Mouse (Mus musculus) forebrain, embryonic 11.5 days (tissue): ENCODE data around the gene Slc50a1. TPM values are rescaled to one million over a fixed set of nuclear protein-coding genes. Genes with fewer than 3 reads are reported as not detected.

Experiments
- ATAC-seq: fragments of 200-750 bp; cut with Nextera tagmentation; replicated peaks from 2 replicates; pipeline ENCODE4 v1.8.0; 2017; ENCODE audit warnings: moderate TSS enrichment; ENCODE audit not compliant: low FRiP score
- DNase-seq: peaks from one replicate; pipeline ENCODE4 v3.0.0-alpha.2; 2017; ENCODE audit warnings: low spot score
- H3K27ac ChIP-seq: fragments of 300-500 bp; sonication (generic); 2 replicates; pipeline ENCODE4 v1.5.1; 2014; ENCODE audit warnings: low read depth, low read length
- H3K27me3 ChIP-seq: fragments of 300-500 bp; sonication (generic); 2 replicates; pipeline ENCODE4 v1.6.1; 2014; ENCODE audit warnings: mild to moderate bottlenecking, low read length, mixed read lengths; ENCODE audit not compliant: control insufficient read depth, insufficient read depth
- H3K36me3 ChIP-seq: fragments of 300-500 bp; sonication (generic); 2 replicates; pipeline ENCODE4 v1.6.1; 2014; ENCODE audit warnings: mild to moderate bottlenecking, low read length, moderate library complexity, mixed read lengths; ENCODE audit not compliant: control insufficient read depth, insufficient read depth
- H3K4me1 ChIP-seq: fragments of 300-500 bp; sonication (generic); replicated peaks from 2 replicates; pipeline ENCODE4 v1.6.1; 2014; ENCODE audit warnings: low read length, mixed read lengths; ENCODE audit not compliant: control insufficient read depth, insufficient read depth
- H3K4me2 ChIP-seq: fragments of 300-500 bp; sonication (generic); 2 replicates; pipeline ENCODE4 v1.6.1; 2014; ENCODE audit warnings: low read depth, mild to moderate bottlenecking, low read length, moderate library complexity, mixed read lengths; ENCODE audit not compliant: severe bottlenecking
- H3K4me3 ChIP-seq: fragments of 300-500 bp; sonication (generic); 2 replicates; pipeline ENCODE4 v1.5.1; 2014; ENCODE audit warnings: low read depth, low read length
- H3K9ac ChIP-seq: fragments of 300-500 bp; sonication (generic); 2 replicates; pipeline ENCODE4 v1.6.1; 2014; ENCODE audit warnings: low read length
- H3K9me3 ChIP-seq: fragments of 300-500 bp; sonication (generic); 2 replicates; pipeline ENCODE4 v1.6.1; 2016; ENCODE audit warnings: low read length, mixed read lengths; ENCODE audit not compliant: control insufficient read depth
- WGBS: fragments of 180-500 bp; shearing (Covaris S2); extraction: QIAGEN DNeasy Blood & Tissue Kit; methylation state at CpG from one replicate; pipeline ENCODE4 v1.1.7; 2014; 5-methylcytosine and 5-hydroxymethylcytosine counted together
- polyA plus RNA-seq: library from polyadenylated mRNA; unstranded; fragments of >200 nt; fragmentation: Nextera tagmentation; extraction: Ambion mirVana; gene quantifications from 2 replicates; pipeline ENCODE4 v1.2.1, GENCODE M21; 2014

The Slc50a1 gene
- polyA plus RNA-seq, 1 experiment from 2014 or later, result 28.4 TPM

GRCm38 (mm10) chr3:89280050-89280605 is 9.8 kb upstream of the Slc50a1 start:
- peaks cover 30% of the 10 kb centered on the region for H3K27me3 ChIP-seq
- H3K9me3 ChIP-seq, result no peaks in the 10 kb centered on the region
- under 1% methylated on average over 28 of the region's 29 CpGs for WGBS
- H3K36me3 ChIP-seq, result no peaks in the 10 kb centered on the region
- peak overlapping the region; percentile 56 for H3K9ac ChIP-seq
- ATAC-seq (peak; percentile 26), DNase-seq (peak; percentile 70)
- peak overlapping the region; percentile 36 for H3K4me3 ChIP-seq
- H3K4me1 ChIP-seq, result peaks cover 17% of the 10 kb centered on the region
- no peak overlapping the region for H3K27ac ChIP-seq
- H3K4me2 ChIP-seq, result peak overlapping the region; percentile 90

GRCm38 (mm10) chr3:89279153-89279890 is 9.0 kb upstream of the Slc50a1 start:
- no peak overlapping the region for H3K27ac ChIP-seq
- peaks cover 17% of the 10 kb centered on the region for H3K4me1 ChIP-seq
- peak; percentile 90 for DNase-seq
- H3K4me2 ChIP-seq, result peak overlapping the region; percentile 90
- no peaks in the 10 kb centered on the region for H3K36me3 ChIP-seq
- peak; percentile 66 for ATAC-seq
- WGBS, result 3% methylated on average over 35 of the region's 35 CpGs
- peak overlapping the region; percentile 36 for H3K4me3 ChIP-seq
- peaks cover 30% of the 10 kb centered on the region for H3K27me3 ChIP-seq
- H3K9ac ChIP-seq, result peak overlapping the region; percentile 56
- H3K9me3 ChIP-seq, result no peaks in the 10 kb centered on the region

- no peaks in the 10 kb centered on the region for H3K9me3 ChIP-seq
- H3K36me3 ChIP-seq, result no peaks in the 10 kb centered on the region
- H3K4me2 ChIP-seq, result peak overlapping the region; percentile 90
- ATAC-seq (no peak), DNase-seq (no peak)
- peak overlapping the region; percentile 36 for H3K4me3 ChIP-seq
- H3K27me3 ChIP-seq, result peaks cover 30% of the 10 kb centered on the region
- 20% methylated on average over 8 of the region's 8 CpGs for WGBS
- no peak overlapping the region; the same call in 1 of the 2 replicates for H3K9ac ChIP-seq
- H3K4me1 ChIP-seq, result peaks cover 17% of the 10 kb centered on the region
- H3K27ac ChIP-seq, result no peak overlapping the region
Measured at GRCm38 (mm10) chr3:89278643-89279042, 8.3 kb upstream of the Slc50a1 start.

GRCm38 (mm10) chr3:89278107-89278506 is 7.7 kb upstream of the Slc50a1 start:
- ATAC-seq (no peak), DNase-seq (no peak)
- Histone ChIP-seq H3K27ac (no peak overlapping the region), H3K9ac (no peak overlapping the region), H3K4me3 (no peak overlapping the region), H3K4me2 (0 out of 2 replicates have a peak overlapping the region, but pooled peaks have one; percentile 15), H3K27me3 (peaks cover 30% of the 10 kb centered on the region), H3K4me1 (peaks cover 17% of the 10 kb centered on the region), H3K36me3 (no peaks in the 10 kb centered on the region), H3K9me3 (no peaks in the 10 kb centered on the region)
- WGBS, result 67% methylated on average over 7 of the region's 7 CpGs

GRCm38 (mm10) chr3:89277281-89278021 is 7.1 kb upstream of the Slc50a1 start:
- no peak overlapping the region for H3K9ac ChIP-seq
- H3K27ac ChIP-seq, result no peak overlapping the region

GRCm38 (mm10) chr3:89276061-89276460 is 5.7 kb upstream of the Slc50a1 start:
- Histone ChIP-seq H3K27ac (no peak overlapping the region), H3K4me2 (no peak overlapping the region), H3K36me3 (no peaks in the 10 kb centered on the region), H3K4me3 (no peak overlapping the region), H3K4me1 (peaks cover 14% of the 10 kb centered on the region), H3K9ac (no peak overlapping the region), H3K9me3 (no peaks in the 10 kb centered on the region), H3K27me3 (peaks cover 22% of the 10 kb centered on the region)
- 93% methylated on average over 13 of the region's 13 CpGs for WGBS
- DNase-seq (no peak), ATAC-seq (no peak)

More at GRCm38 (mm10) chr3:89277281-89278021, 7.1 kb upstream of the Slc50a1 start:
- DNase-seq (no peak), ATAC-seq (no peak)
- H3K9me3 ChIP-seq, result no peaks in the 10 kb centered on the region
- H3K4me1 ChIP-seq, result peaks cover 17% of the 10 kb centered on the region
- peaks cover 30% of the 10 kb centered on the region for H3K27me3 ChIP-seq
- no peaks in the 10 kb centered on the region for H3K36me3 ChIP-seq
- 54% methylated on average over 14 of the region's 14 CpGs for WGBS
- H3K4me2 ChIP-seq, result no peak overlapping the region
- no peak overlapping the region for H3K4me3 ChIP-seq

- peaks cover 2% of the 10 kb centered on the region; the same call in 1 of the 2 replicates for H3K27me3 ChIP-seq
- no peaks in the 10 kb centered on the region for H3K9me3 ChIP-seq
- H3K4me1 ChIP-seq, result peaks cover 7% of the 10 kb centered on the region; the same call in 1 of the 2 replicates
- no peak overlapping the region for H3K4me2 ChIP-seq
- H3K27ac ChIP-seq, result no peak overlapping the region
- no peaks in the 10 kb centered on the region for H3K36me3 ChIP-seq
- DNase-seq (no peak), ATAC-seq (no peak)
- no peak overlapping the region for H3K9ac ChIP-seq
- no peak overlapping the region for H3K4me3 ChIP-seq
- WGBS, result 64% methylated on average over 6 of the region's 6 CpGs
Measured at GRCm38 (mm10) chr3:89271760-89272159, 1.4 kb upstream of the Slc50a1 start.

GRCm38 (mm10) chr3:89270891-89271290 is 521 bp upstream of the Slc50a1 start:
- Histone ChIP-seq H3K4me2 (peak overlapping the region; percentile 83), H3K9me3 (no peaks in the 10 kb centered on the region), H3K4me1 (peaks cover 7% of the 10 kb centered on the region; the same call in 1 of the 2 replicates), H3K4me3 (no peak overlapping the region), H3K27me3 (no peaks in the 10 kb centered on the region), H3K27ac (no peak overlapping the region), H3K36me3 (no peaks in the 10 kb centered on the region), H3K9ac (peak overlapping the region; percentile 81)
- 72% methylated on average over 6 of the region's 6 CpGs for WGBS
- ATAC-seq, result no peak
- peak; percentile 63 for DNase-seq
